Mouse (Mus musculus) heart, adult 2 months (tissue): Measurements from ENCODE around the gene Prdx3.

Experiments used
- CTCF ChIP-seq: fragments of 200-600 bp; IDR thresholded peaks from 2 replicates; pipeline ENCODE4 v1.8.1; 2022; ENCODE audit warnings: antibody characterized with exemption, mild to moderate bottlenecking, moderate library complexity
- EP300 ChIP-seq: fragments of 200-500 bp; IDR thresholded peaks from 2 replicates; pipeline ENCODE4 v1.6.1; 2011; ENCODE audit warnings: low read depth, low read length, control low read depth; ENCODE audit not compliant: insufficient read depth

DNA sequence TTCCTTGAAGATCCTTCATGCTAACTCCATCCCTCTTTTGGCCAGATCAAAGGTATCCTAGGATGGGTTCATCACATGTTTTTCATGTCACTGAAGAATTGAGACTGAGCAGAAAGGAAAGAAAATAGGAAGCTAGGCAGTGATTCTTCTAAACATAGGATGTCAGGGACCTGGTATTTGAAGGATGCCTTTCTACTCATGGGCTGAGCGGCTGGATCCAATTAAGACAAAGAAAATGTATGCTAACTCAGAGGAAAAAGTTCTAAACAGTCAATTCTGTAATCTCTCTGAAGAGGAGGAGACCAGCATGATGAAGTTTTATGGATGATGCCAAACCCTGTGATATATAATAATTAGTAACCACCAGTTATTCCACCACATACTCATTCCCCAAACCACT is 28.8 kb upstream of the Prdx3 start:
- TF ChIP-seq EP300 (no peak), CTCF (no peak)
